Mouse (Mus musculus) forebrain, embryonic 13.5 days (tissue): ENCODE measurements around the gene Prrc2a. TPM values are rescaled to one million over a fixed set of nuclear protein-coding genes. Genes with fewer than 3 reads are reported as not detected.

ENCODE experiments used
- ATAC-seq: fragments of 200-750 bp; cut with Nextera tagmentation; 2 replicates; pipeline ENCODE4 v1.8.0; 2017
- H3K27ac ChIP-seq: fragments of 300-500 bp; sonication (generic); 2 replicates; pipeline ENCODE4 v1.5.1; 2015; ENCODE audit warnings: inconsistent platforms, mild to moderate bottlenecking, moderate library complexity
- H3K27me3 ChIP-seq: fragments of 300-500 bp; sonication (generic); 2 replicates; pipeline ENCODE4 v1.6.1; 2015; ENCODE audit warnings: mild to moderate bottlenecking, inconsistent platforms
- H3K36me3 ChIP-seq: fragments of 300-500 bp; sonication (generic); 2 replicates; pipeline ENCODE4 v1.6.1; 2015; ENCODE audit warnings: mild to moderate bottlenecking, inconsistent platforms; ENCODE audit not compliant: poor library complexity, severe bottlenecking
- H3K4me1 ChIP-seq: fragments of 300-500 bp; sonication (generic); 2 replicates; pipeline ENCODE4 v1.6.1; 2015; ENCODE audit warnings: inconsistent platforms
- H3K4me2 ChIP-seq: fragments of 300-500 bp; sonication (generic); 2 replicates; pipeline ENCODE4 v1.6.1; 2015; ENCODE audit warnings: inconsistent platforms, mild to moderate bottlenecking, moderate library complexity
- H3K4me3 ChIP-seq: fragments of 300-500 bp; sonication (generic); 2 replicates; pipeline ENCODE4 v1.5.1; 2015; ENCODE audit warnings: mild to moderate bottlenecking, inconsistent platforms
- H3K9ac ChIP-seq: fragments of 300-500 bp; sonication (generic); 2 replicates; pipeline ENCODE4 v1.6.1; 2015; ENCODE audit warnings: mild to moderate bottlenecking, inconsistent platforms
- H3K9me3 ChIP-seq: fragments of 300-500 bp; sonication (generic); replicated peaks from 2 replicates; pipeline ENCODE4 v1.6.1; 2016; ENCODE audit warnings: inconsistent platforms
- WGBS: fragments of 180-500 bp; shearing (Covaris S2); methylation state at CpG from one replicate; pipeline ENCODE4 v1.1.7; 2015; 5-methylcytosine and 5-hydroxymethylcytosine counted together
- polyA plus RNA-seq: library from polyadenylated mRNA; unstranded; fragments of >200 nt; fragmentation: Nextera tagmentation; extraction: Ambion mirVana; gene quantifications from 2 replicates; pipeline ENCODE4 v1.2.1, GENCODE M21; 2015

Gene Prrc2a
- polyA plus RNA-seq, 1 experiment from 2014 or later: 213 TPM

- no peak for ATAC-seq
- H3K4me1 ChIP-seq: peaks cover 22% of the 10 kb centered on the region
These were observed 3.1 kb upstream of the Prrc2a start for GRCm38 (mm10) chr17:35167794-35168193.

DNA sequence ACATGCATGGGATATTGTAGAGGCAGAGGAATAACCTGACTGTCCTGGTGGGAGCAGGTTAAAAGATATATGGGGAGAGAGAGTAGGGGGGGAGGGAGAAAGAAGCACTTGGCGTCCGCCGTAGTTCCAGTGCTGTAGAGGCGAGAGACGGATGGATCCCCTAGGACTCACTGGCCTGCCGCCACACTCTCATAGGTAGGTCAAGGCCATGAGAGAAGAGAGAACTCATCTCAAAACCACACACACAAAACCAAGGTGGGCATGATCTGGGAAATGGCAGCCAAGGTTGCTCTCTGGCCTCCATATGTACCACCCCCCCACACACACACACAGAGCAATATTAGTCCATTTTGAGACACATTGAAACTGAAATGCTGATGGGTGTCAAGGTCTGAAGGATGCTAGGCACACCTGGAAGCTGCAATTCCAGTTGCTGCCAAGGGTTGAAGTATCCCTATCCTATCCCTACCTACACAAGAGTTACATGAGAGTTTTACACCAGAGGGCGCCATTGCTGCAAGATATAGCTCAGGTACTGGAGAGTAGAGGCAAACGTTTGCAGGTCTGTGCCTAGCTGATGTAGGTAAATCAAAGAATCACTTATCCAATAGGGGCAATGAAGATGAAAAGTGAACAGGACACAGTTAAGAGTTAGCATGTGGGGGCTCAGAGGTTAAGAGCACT lies 1.8 kb upstream of the Prrc2a start:
- Histone ChIP-seq H3K36me3 (peaks cover 12% of the 10 kb centered on the region), H3K27ac (peak overlapping the region; percentile 97), H3K9ac (peak overlapping the region; percentile 69), H3K9me3 (no peaks in the 10 kb centered on the region), H3K27me3 (no peaks in the 10 kb centered on the region), H3K4me1 (peaks cover 35% of the 10 kb centered on the region), H3K4me3 (peak overlapping the region; percentile 100), H3K4me2 (peak overlapping the region; percentile 99)
- ATAC-seq: no peak
- 70% methylated on average over 8 of the region's 8 CpGs for WGBS

More at GRCm38 (mm10) chr17:35167794-35168193, 3.1 kb upstream of the Prrc2a start:
- Histone ChIP-seq H3K4me2 (no peak overlapping the region), H3K4me3 (no peak overlapping the region), H3K9me3 (no peaks in the 10 kb centered on the region), H3K27me3 (no peaks in the 10 kb centered on the region), H3K27ac (no peak overlapping the region), H3K36me3 (no peaks in the 10 kb centered on the region), H3K9ac (no peak overlapping the region)
- WGBS: 87% methylated on average over 7 of the region's 7 CpGs

- 20% methylated on average over 12 of the region's 12 CpGs for WGBS
- Histone ChIP-seq H3K36me3 (peaks cover 21% of the 10 kb centered on the region), H3K27me3 (no peaks in the 10 kb centered on the region), H3K4me3 (peak overlapping the region; percentile 100), H3K4me2 (peak overlapping the region; percentile 99), H3K9ac (peak overlapping the region; percentile 69), H3K27ac (peak overlapping the region; percentile 97), H3K9me3 (no peaks in the 10 kb centered on the region), H3K4me1 (peaks cover 36% of the 10 kb centered on the region)
- peak; percentile 89 for ATAC-seq
These were observed 906 bp upstream of the Prrc2a start for GRCm38 (mm10) chr17:35165451-35166155.

- ATAC-seq: no peak
- Histone ChIP-seq H3K9ac (peak overlapping the region; percentile 100), H3K27me3 (no peaks in the 10 kb centered on the region), H3K9me3 (no peaks in the 10 kb centered on the region), H3K4me3 (peak overlapping the region; percentile 100), H3K27ac (peak overlapping the region; percentile 97), H3K4me2 (peak overlapping the region; percentile 99), H3K36me3 (peaks cover 35% of the 10 kb centered on the region), H3K4me1 (peaks cover 36% of the 10 kb centered on the region)
- WGBS: 0% methylated on average over 27 of the region's 28 CpGs
These were observed 504 bp downstream of the Prrc2a start for GRCm38 (mm10) chr17:35164218-35164567.

DNA sequence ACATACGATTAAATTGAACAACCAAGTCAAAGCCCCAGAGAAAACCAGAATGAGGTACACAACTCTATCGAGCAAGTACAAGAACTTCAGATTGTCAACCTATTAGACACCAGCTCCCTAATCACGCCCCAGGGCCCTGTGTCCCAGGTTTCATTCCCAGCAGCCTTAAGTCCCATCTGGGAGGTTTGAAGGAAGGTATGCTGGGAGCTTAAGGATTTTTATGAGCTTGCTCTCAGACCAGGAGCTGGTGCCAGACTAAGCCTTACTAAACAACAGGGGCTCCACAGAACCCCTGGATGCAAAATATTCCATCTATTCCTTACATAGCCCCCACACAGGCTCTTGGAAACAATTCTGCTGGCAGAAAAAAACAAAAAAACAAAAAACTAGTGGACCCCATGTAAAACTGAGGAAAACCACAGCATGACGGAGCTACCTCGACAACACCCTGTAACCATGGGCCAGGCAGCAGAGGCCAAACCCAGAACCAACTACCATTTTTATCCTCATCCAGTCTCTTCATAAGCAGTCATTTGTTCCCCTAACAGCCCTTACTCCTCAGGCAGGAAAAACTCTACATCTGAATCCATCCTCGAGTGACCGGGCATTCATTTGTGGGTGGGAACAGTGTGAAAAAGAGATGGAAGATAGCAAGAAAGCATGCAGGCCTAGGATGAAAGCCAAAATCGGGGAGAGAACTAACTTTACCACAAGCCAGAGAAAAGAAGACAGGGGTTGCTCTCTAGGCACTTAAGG lies 1.2 kb downstream of the Prrc2a start:
- WGBS: 16% methylated on average over 8 of the region's 8 CpGs

DNA sequence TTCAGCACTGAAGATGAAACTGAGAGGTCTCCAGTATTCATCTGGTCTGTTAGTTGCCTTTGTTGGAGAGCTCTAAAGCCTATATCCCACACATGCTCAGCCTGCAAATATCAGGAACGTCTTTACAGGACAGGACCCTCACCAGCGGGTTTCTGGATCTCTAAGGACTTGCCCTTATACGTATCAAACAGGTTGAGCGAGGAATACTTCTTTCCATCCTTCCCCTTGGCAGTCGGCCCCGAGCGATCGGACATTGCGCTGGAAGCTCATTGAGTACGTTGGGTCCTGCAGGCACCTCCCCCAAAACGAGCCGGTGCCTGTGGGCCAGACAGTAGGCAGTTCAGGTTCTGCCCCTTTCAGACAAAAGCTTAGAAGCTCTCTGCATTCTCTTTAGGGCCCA lies 2.0 kb downstream of the Prrc2a start:
- Histone ChIP-seq H3K4me3 (peak overlapping the region; percentile 100), H3K4me1 (peaks cover 36% of the 10 kb centered on the region), H3K9ac (peak overlapping the region; percentile 100), H3K36me3 (peaks cover 50% of the 10 kb centered on the region), H3K27ac (peak overlapping the region; percentile 97; the same call in 1 of the 2 replicates), H3K9me3 (no peaks in the 10 kb centered on the region), H3K27me3 (no peaks in the 10 kb centered on the region), H3K4me2 (peak overlapping the region; percentile 99)
- 43% methylated on average over 12 of the region's 12 CpGs for WGBS
- ATAC-seq: no peak

More for the DNA sequence above, 1.2 kb downstream of the Prrc2a start:
- Histone ChIP-seq H3K36me3 (peaks cover 42% of the 10 kb centered on the region), H3K4me1 (peaks cover 36% of the 10 kb centered on the region), H3K4me2 (peak overlapping the region; percentile 99), H3K9ac (peak overlapping the region; percentile 100), H3K27ac (peak overlapping the region; percentile 97), H3K9me3 (no peaks in the 10 kb centered on the region), H3K4me3 (peak overlapping the region; percentile 100), H3K27me3 (no peaks in the 10 kb centered on the region)
- no peak for ATAC-seq

DNA sequence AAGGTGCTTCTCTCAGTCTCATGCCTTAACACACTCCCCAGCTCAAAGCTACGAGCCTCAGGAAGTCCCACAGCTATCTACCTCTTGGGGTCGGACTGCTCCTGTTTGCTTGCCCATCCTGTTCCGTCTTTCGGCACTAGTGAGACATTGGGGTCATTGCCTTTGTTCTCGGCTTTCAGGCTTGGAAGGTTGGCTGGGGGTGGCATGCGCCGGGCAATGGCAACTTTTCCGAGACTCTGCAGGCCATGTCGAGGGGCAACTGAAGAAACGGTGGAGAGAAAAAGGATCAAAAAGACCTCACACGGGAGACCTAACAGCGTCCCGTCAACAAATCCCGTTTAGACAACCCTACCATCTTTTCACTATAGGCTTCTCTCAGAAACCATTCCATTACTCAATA lies 2.6 kb downstream of the Prrc2a start:
- ATAC-seq: no peak
- H3K27me3 ChIP-seq: no peaks in the 10 kb centered on the region
- WGBS: 79% methylated on average over 14 of the region's 14 CpGs
- peaks cover 56% of the 10 kb centered on the region for H3K36me3 ChIP-seq
- no peaks in the 10 kb centered on the region for H3K9me3 ChIP-seq
- H3K27ac ChIP-seq: no peak overlapping the region
- peak overlapping the region; percentile 100 for H3K9ac ChIP-seq
- H3K4me3 ChIP-seq: peak overlapping the region; percentile 100
- peaks cover 36% of the 10 kb centered on the region for H3K4me1 ChIP-seq
- H3K4me2 ChIP-seq: peak overlapping the region; percentile 99

DNA sequence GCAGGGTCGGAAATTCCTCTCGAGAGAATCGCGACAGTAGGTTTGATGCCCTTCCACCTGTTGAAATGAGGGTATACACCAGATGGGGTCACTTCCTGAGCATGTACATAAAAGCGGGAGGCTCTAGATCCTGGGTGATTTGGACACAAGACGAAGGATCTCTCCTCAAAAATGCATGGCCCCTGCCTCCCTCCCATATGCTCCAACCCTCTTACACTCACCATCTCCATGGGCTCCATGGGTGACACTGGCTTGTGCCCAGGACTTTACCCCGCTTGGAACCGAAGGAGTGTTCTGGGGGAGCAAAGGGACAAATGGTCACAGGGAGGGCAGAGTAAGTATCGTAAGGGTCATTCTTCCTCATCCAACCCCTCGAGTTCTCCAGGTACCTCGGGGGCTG lies 3.3 kb downstream of the Prrc2a start:
- Histone ChIP-seq H3K27me3 (no peaks in the 10 kb centered on the region), H3K36me3 (peaks cover 63% of the 10 kb centered on the region), H3K4me2 (peak overlapping the region; percentile 99), H3K9ac (no peak overlapping the region), H3K27ac (no peak overlapping the region), H3K9me3 (no peaks in the 10 kb centered on the region), H3K4me1 (peaks cover 33% of the 10 kb centered on the region), H3K4me3 (no peak overlapping the region; the same call in 1 of the 2 replicates)
- no peak for ATAC-seq
- WGBS: 90% methylated on average over 11 of the region's 11 CpGs

DNA sequence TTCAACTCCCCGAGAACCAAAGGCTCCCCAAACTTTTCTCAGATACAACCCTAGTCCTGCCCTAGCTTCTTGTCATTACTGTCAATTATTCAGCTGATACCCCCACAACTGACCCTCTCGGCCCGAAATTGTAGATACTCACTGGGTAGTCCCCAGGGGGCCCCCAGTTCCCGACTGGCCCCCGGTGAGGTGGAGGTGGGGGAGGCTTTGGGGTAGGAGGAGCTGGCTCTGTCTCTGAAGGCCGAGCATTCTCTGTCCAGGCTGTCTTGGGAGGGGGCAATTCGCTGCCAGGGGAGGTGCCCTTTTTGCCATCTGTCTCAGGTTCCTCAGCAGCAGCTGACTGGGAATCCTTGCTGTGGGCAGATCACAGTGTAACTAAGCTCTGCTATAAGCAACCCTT lies 5.1 kb downstream of the Prrc2a start:
- Histone ChIP-seq H3K27ac (no peak overlapping the region), H3K36me3 (peaks cover 81% of the 10 kb centered on the region), H3K9ac (no peak overlapping the region), H3K4me2 (no peak overlapping the region), H3K9me3 (no peaks in the 10 kb centered on the region), H3K4me3 (no peak overlapping the region), H3K27me3 (no peaks in the 10 kb centered on the region), H3K4me1 (peaks cover 25% of the 10 kb centered on the region)
- no peak for ATAC-seq
- 88% methylated on average over 7 of the region's 7 CpGs for WGBS

DNA sequence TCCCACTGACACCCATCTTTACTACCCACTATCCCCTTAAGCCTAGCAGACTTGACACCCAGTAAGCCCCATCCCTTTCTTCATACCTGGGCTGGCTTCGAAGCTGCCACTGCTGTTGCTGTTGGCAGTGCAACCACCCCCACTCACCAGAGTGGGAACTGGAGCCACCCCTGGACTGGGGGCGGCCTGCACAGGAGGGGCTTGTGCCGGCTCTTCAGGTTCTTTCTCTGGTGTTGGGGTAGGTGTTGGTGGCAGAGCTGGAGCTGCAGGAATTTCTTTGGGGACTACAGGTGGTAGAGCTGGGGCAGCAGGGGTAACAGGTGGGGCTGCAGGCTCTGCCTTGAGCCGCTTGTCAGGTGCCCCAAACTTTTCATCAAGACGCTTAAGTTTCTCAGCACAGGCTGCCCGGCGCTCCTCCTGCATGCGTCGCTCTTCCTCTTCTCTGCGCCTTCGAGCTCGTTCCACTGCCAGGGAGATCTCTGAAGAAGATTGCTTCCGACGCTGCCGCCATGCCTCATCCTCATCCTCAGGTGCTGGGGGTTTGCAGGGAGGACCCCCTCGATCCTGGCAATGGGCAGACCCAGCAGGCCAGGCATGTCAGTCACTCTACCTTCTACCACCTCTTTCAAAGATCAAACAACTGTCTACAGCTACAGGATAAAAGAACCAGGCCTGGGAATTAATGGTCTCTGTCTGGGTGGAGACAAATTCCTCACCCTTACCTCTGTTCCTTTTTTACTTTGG lies 5.7 kb downstream of the Prrc2a start:
- Histone ChIP-seq H3K27ac (no peak overlapping the region), H3K9me3 (no peaks in the 10 kb centered on the region), H3K36me3 (peaks cover 87% of the 10 kb centered on the region), H3K27me3 (no peaks in the 10 kb centered on the region), H3K4me2 (no peak overlapping the region), H3K9ac (no peak overlapping the region), H3K4me3 (no peak overlapping the region), H3K4me1 (peaks cover 25% of the 10 kb centered on the region)
- no peak for ATAC-seq
- 97% methylated on average over 16 of the region's 16 CpGs for WGBS

DNA sequence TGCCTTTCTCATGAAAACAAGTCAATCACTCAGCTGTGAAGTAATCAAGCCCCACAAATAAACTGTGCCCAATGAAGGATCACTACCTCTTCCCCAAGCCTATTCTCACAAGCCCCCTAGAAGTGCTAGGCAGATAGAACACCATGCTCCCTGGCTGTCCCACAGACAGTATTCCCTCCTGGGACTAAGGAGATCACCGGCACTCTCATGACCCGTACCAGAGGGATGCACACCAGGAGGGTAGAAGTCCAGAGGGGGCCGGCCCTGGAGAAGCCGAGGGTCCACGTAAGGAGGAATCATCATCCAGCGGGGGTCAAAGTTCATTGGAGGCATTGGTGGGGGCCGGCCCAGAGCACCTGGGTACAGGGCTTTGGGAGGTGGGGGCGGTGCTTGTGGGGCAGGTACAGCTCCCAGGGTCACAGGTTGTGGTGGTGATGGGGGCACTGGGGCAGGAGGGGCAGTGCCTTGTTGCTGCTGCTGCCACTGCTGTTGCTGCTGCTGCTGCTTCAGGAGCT lies 7.0 kb downstream of the Prrc2a start:
- H3K9me3 ChIP-seq: no peaks in the 10 kb centered on the region
- 97% methylated on average over 8 of the region's 8 CpGs for WGBS
- H3K27me3 ChIP-seq: no peaks in the 10 kb centered on the region
- no peak for ATAC-seq
- H3K36me3 ChIP-seq: peaks cover 100% of the 10 kb centered on the region
- no peak overlapping the region for H3K4me3 ChIP-seq
- H3K27ac ChIP-seq: no peak overlapping the region
- no peak overlapping the region for H3K9ac ChIP-seq
- no peak overlapping the region for H3K4me2 ChIP-seq
- peaks cover 14% of the 10 kb centered on the region for H3K4me1 ChIP-seq
